Mouse (Mus musculus) ES-CJ7 (cell line): Measurements from ENCODE around the gene Acin1.
A peak's percentile ranks its signal among the peaks of the same experiment; 100 is the strongest.

Source experiments
- DNase-seq: peaks from one replicate; pipeline ENCODE4 v3.0.0; 2011; ENCODE audit warnings: low read depth, low spot score

The Acin1 gene

DNA sequence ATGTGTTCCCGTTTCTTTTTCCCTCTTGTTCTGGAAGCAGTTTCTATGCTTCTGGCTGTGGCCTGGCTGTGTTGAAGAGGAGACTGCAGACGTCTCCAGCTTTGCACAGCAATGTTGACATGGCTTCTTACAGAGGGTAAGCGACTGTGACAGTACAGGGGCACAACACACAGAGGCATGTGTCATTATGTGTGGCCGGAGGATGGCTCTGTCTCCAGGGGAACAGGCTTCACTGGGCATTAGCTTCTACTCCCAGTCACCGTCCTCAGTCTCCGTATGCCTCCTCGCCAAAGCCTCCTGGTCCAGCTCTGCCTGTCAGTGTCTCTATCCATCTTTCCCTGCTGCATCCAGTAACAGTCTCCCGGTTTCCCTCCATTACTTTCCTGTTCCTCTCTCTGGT lies 79.5 kb downstream of the Acin1 start:
- DNase-seq: no peak

- peak; percentile 53 for DNase-seq
Observed at GRCm38 (mm10) chr14:54605752-54606321, 80.9 kb downstream of the Acin1 start, which contains the start of gene 4931414P19Rik. 4931414P19Rik (minus strand) TSS chr14:54605993.

DNA sequence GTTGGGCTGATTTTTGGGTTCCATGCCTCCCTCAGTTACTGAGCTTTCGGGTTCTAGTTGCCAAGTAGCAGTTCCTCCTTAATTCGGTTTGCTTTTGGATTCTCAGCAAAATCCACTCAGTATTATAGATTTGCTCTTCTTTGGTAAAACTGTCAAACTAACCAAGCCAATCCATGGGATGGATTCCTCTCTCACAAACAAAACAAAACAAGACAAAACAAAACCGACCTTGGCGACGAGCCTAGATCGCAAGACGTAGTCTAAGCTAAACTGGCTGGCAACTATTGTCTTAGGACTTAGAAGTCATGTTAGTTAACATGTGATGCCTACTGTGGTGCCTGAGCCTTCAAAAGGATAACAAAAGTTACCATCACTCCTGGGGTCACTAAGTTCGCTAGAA lies 83.0 kb downstream of the Acin1 start:
- DNase-seq: no peak

- DNase-seq: peak; percentile 98
Observed at GRCm38 (mm10) chr14:54603038-54603654, 83.6 kb downstream of the Acin1 start.

DNA sequence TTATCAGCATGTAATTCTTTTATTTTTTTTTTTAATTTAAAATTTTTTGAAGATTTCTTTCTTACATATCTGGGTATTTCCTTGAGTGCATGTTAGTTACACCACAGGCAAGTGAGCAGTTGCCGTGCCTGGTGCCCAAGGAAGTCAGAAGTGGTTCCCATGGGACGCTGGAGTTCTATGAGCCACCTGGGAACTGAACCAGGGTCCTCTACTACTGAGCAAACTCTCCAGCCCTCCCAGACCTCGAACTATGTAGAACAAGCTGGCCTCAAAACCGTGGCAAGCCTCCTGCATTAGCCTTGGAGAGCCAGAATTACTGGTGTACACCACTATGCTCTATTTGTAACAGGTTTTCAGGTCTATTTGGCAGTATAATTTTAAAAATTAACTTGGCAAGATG lies 84.1 kb downstream of the Acin1 start:
- DNase-seq: no peak

DNA sequence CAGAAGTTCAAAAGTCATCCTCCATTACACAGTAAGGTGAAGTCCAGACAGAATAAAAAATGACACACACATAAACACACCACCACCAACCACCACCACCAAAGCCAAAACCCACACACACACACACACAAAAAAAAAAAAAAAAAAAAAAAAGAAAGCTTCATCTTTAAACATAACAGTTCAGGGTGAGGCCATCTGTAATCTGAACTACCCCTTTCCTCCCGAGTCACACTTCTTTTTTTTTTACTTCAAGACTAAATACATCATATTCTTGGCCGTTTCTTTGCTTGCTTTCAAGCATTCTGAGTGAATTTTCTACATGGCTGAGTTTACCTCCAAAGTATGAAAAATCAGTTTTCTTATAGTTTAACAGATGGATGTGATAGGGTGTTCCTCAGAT lies 85.1 kb downstream of the Acin1 start:
- no peak for DNase-seq

GRCm38 (mm10) chr14:54597084-54597483 lies 89.6 kb downstream of the Acin1 start:
- DNase-seq: peak; percentile 71

- no peak for DNase-seq
Observed at GRCm38 (mm10) chr14:54594631-54595414, 91.9 kb downstream of the Acin1 start.

DNA sequence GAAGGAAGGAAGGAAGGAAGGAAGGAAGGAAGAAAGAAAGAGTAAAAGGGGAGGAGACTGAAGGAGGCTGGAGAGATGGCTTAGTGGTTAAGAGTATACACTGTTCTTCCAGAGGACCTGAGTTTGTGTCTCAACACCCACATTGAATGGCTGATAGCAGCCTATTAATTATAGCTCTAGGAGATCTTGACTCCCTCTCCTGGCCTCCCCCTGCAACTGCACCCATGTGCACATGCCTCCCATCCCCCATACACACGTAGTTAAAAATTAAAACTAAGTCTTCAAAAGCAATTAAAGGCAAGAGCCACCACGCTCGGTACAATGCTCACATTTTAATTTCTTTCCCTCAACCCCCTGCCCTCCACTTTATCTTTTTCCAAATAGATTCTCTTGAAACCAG lies 92.7 kb downstream of the Acin1 start:
- peak; percentile 56 for DNase-seq

- DNase-seq: no peak
Observed at GRCm38 (mm10) chr14:54592319-54592934, 94.3 kb downstream of the Acin1 start.
